Mouse (Mus musculus) liver, postnatal 0 days (tissue): ENCODE measurements at regions not wholly inside any gene's neighbourhood (a gene's known extent, or its start where the extent isn't known, plus 50 kb on each side); places are given as distances from the start of the nearest gene placed in this dataset.

ENCODE experiments used
- ATAC-seq: fragments of 200-750 bp; cut with Nextera tagmentation; 2 replicates; pipeline ENCODE4 v1.8.0; 2017; ENCODE audit warnings: mild to moderate bottlenecking, moderate library complexity
- DNase-seq: peaks from one replicate; pipeline ENCODE4 v3.0.0-alpha.2; 2016
- H3K27ac ChIP-seq: fragments of 300-500 bp; sonication (generic); 2 replicates; pipeline ENCODE4 v1.5.1; 2014; ENCODE audit warnings: antibody characterized with exemption, moderate library complexity, mild to moderate bottlenecking, low read depth
- H3K27me3 ChIP-seq: fragments of 300-500 bp; sonication (generic); 2 replicates; pipeline ENCODE4 v1.6.1; 2014; ENCODE audit warnings: low read length, control low read depth, mixed read lengths; ENCODE audit not compliant: insufficient read depth
- H3K36me3 ChIP-seq: fragments of 300-500 bp; sonication (generic); replicated peaks from 2 replicates; pipeline ENCODE4 v1.6.1; 2014; ENCODE audit warnings: mild to moderate bottlenecking, control low read depth, low read length, moderate library complexity, mixed read lengths; ENCODE audit not compliant: insufficient read depth
- H3K4me1 ChIP-seq: fragments of 300-500 bp; sonication (generic); 2 replicates; pipeline ENCODE4 v1.6.1; 2014; ENCODE audit warnings: antibody characterized with exemption, mild to moderate bottlenecking, control low read depth; ENCODE audit not compliant: insufficient read depth
- H3K4me2 ChIP-seq: fragments of 300-500 bp; sonication (generic); 2 replicates; pipeline ENCODE4 v1.6.1; 2014; ENCODE audit warnings: low read depth, mild to moderate bottlenecking, low read length, moderate library complexity, mixed read lengths
- H3K4me3 ChIP-seq: fragments of 300-500 bp; sonication (generic); 2 replicates; pipeline ENCODE4 v1.5.1; 2014; ENCODE audit warnings: low read depth, low read length
- H3K9ac ChIP-seq: fragments of 300-500 bp; sonication (generic); replicated peaks from 2 replicates; pipeline ENCODE4 v1.6.1; 2014; ENCODE audit warnings: mild to moderate bottlenecking, moderate library complexity
- H3K9me3 ChIP-seq: fragments of 300-500 bp; sonication (generic); 2 replicates; pipeline ENCODE4 v1.6.1; 2016; ENCODE audit warnings: mild to moderate bottlenecking, control low read depth, low read length, mixed read lengths
- CTCF ChIP-seq: sonication (generic); IDR thresholded peaks from 2 replicates; pipeline ENCODE4 v1.5.1; 2016; ENCODE audit warnings: antibody characterized with exemption, low read depth
- EP300 ChIP-seq: IDR thresholded peaks from 2 replicates; pipeline ENCODE4 v1.6.1; 2016; ENCODE audit warnings: antibody characterized with exemption, low read depth, mild to moderate bottlenecking
- WGBS: fragments of 180-500 bp; shearing (Covaris S2); extraction: QIAGEN DNeasy Blood & Tissue Kit; methylation state at CpG from one replicate; pipeline ENCODE4 v1.1.7; 2014; ENCODE audit not compliant: insufficient replicate concordance; 5-methylcytosine and 5-hydroxymethylcytosine counted together

- no peaks in the 10 kb centered on the region for H3K4me1 ChIP-seq
- H3K4me2 ChIP-seq: no peak overlapping the region
- H3K4me3 ChIP-seq: no peak overlapping the region
- WGBS: 73% methylated on average over 5 of the region's 5 CpGs
- ATAC-seq (no peak), DNase-seq (no peak)
- no peak overlapping the region for H3K27ac ChIP-seq
- no peak overlapping the region for H3K9ac ChIP-seq
- TF ChIP-seq CTCF (no peak), EP300 (no peak)
- H3K36me3 ChIP-seq: no peaks in the 10 kb centered on the region
- no peaks in the 10 kb centered on the region for H3K27me3 ChIP-seq
- H3K9me3 ChIP-seq: no peaks in the 10 kb centered on the region
Measured at GRCm38 (mm10) chr8:15393936-15394721, 348.3 kb upstream of the BB014433 start.

GRCm38 (mm10) chr8:15392056-15392455 is 346.2 kb upstream of the BB014433 start:
- WGBS: 53% methylated on average over 4 of the region's 4 CpGs
- H3K4me1 ChIP-seq: no peaks in the 10 kb centered on the region
- no peak overlapping the region for H3K4me2 ChIP-seq
- no peak for DNase-seq
- no peak for ATAC-seq
- no peak overlapping the region for H3K9ac ChIP-seq
- no peaks in the 10 kb centered on the region for H3K27me3 ChIP-seq
- H3K36me3 ChIP-seq: no peaks in the 10 kb centered on the region
- no peak overlapping the region for H3K4me3 ChIP-seq
- no peak for TF ChIP-seq CTCF
- TF ChIP-seq EP300: no peak
- H3K9me3 ChIP-seq: no peaks in the 10 kb centered on the region
- H3K27ac ChIP-seq: no peak overlapping the region

- TF ChIP-seq CTCF (no peak), EP300 (no peak)
- Histone ChIP-seq H3K27me3 (no peaks in the 10 kb centered on the region), H3K4me3 (no peak overlapping the region), H3K27ac (no peak overlapping the region), H3K4me2 (no peak overlapping the region), H3K9me3 (no peaks in the 10 kb centered on the region), H3K36me3 (no peaks in the 10 kb centered on the region), H3K4me1 (no peaks in the 10 kb centered on the region), H3K9ac (no peak overlapping the region)
- no peak for ATAC-seq
- no peak for DNase-seq
- 80% methylated on average over 5 of the region's 5 CpGs for WGBS
Measured at GRCm38 (mm10) chr8:15388791-15389190, 342.9 kb upstream of the BB014433 start.

- Histone ChIP-seq H3K4me3 (no peak overlapping the region), H3K9me3 (no peaks in the 10 kb centered on the region), H3K36me3 (no peaks in the 10 kb centered on the region), H3K27me3 (no peaks in the 10 kb centered on the region), H3K27ac (no peak overlapping the region), H3K4me2 (no peak overlapping the region), H3K4me1 (no peaks in the 10 kb centered on the region), H3K9ac (no peak overlapping the region)
- no peak for ATAC-seq
- WGBS: 71% methylated on average over 2 of the region's 2 CpGs
- no peak for DNase-seq
- no peak for TF ChIP-seq CTCF
- no peak for TF ChIP-seq EP300
Measured at GRCm38 (mm10) chr8:15367063-15367462, 321.2 kb upstream of the BB014433 start.

- TF ChIP-seq CTCF: no peak
- ATAC-seq: no peak
Measured at GRCm38 (mm10) chr8:15364546-15364945, 318.7 kb upstream of the BB014433 start.

GRCm38 (mm10) chr8:15344151-15344550 is 298.3 kb upstream of the BB014433 start:
- H3K4me1 ChIP-seq: no peaks in the 10 kb centered on the region
- no peak overlapping the region for H3K27ac ChIP-seq
- 80% methylated on average over 5 of the region's 5 CpGs for WGBS
- no peak overlapping the region for H3K4me2 ChIP-seq
- ATAC-seq: no peak
- TF ChIP-seq CTCF (no peak), EP300 (no peak)
- H3K4me3 ChIP-seq: no peak overlapping the region
- DNase-seq: no peak
- H3K9me3 ChIP-seq: no peaks in the 10 kb centered on the region
- no peak overlapping the region for H3K9ac ChIP-seq
- no peaks in the 10 kb centered on the region for H3K36me3 ChIP-seq
- no peaks in the 10 kb centered on the region for H3K27me3 ChIP-seq

More at GRCm38 (mm10) chr8:15364546-15364945, 318.7 kb upstream of the BB014433 start:
- H3K4me2 ChIP-seq: no peak overlapping the region
- H3K27ac ChIP-seq: no peak overlapping the region
- WGBS: 84% methylated on average over 1 of the region's 1 CpGs
- no peaks in the 10 kb centered on the region for H3K9me3 ChIP-seq
- H3K4me1 ChIP-seq: no peaks in the 10 kb centered on the region
- no peak for DNase-seq
- no peaks in the 10 kb centered on the region for H3K36me3 ChIP-seq
- no peak overlapping the region for H3K4me3 ChIP-seq
- H3K27me3 ChIP-seq: no peaks in the 10 kb centered on the region
- H3K9ac ChIP-seq: no peak overlapping the region

- no peaks in the 10 kb centered on the region for H3K9me3 ChIP-seq
- no peak overlapping the region for H3K4me3 ChIP-seq
- H3K4me1 ChIP-seq: no peaks in the 10 kb centered on the region
- no peak for DNase-seq
- H3K4me2 ChIP-seq: no peak overlapping the region
- no peak overlapping the region for H3K27ac ChIP-seq
- TF ChIP-seq EP300 (no peak), CTCF (no peak)
- H3K36me3 ChIP-seq: no peaks in the 10 kb centered on the region
- 81% methylated on average over 1 of the region's 1 CpGs for WGBS
- H3K9ac ChIP-seq: no peak overlapping the region
- H3K27me3 ChIP-seq: no peaks in the 10 kb centered on the region
- ATAC-seq: no peak
Measured at GRCm38 (mm10) chr8:15343616-15344015, 297.7 kb upstream of the BB014433 start.
